Mouse (Mus musculus) liver, postnatal 0 days (tissue): ENCODE results near the gene Slc23a2.

Experiments used
- CTCF ChIP-seq: sonication (generic); IDR thresholded peaks from 2 replicates; pipeline ENCODE4 v1.5.1; 2016; ENCODE audit warnings: antibody characterized with exemption, low read depth
- EP300 ChIP-seq: IDR thresholded peaks from 2 replicates; pipeline ENCODE4 v1.6.1; 2016; ENCODE audit warnings: antibody characterized with exemption, low read depth, mild to moderate bottlenecking

- no peak for TF ChIP-seq EP300
- TF ChIP-seq CTCF = no peak
These were observed 110.1 kb downstream of the Slc23a2 start for GRCm38 (mm10) chr2:132034590-132035469.
